Mouse (Mus musculus): Measurements from ENCODE around the gene Fgf23. TPM values are rescaled to one million over a fixed set of nuclear protein-coding genes. Genes with fewer than 3 reads are reported as not detected.

Gene Fgf23
- polyA plus RNA-seq (2014; fragmentation: Illumina TruSeq; extraction: RNeasy Lipid Tissue Mini Kit (QIAGEN cat#74804); ENCODE audit: insufficient read depth, low read depth, low replicate concordance), result not detected

GRCm38 (mm10) chr6:127072817-127073216, at the start of gene Fgf23:
Gene Fgf23, plus strand, starts transcription at chr6:127072902.

DNA sequence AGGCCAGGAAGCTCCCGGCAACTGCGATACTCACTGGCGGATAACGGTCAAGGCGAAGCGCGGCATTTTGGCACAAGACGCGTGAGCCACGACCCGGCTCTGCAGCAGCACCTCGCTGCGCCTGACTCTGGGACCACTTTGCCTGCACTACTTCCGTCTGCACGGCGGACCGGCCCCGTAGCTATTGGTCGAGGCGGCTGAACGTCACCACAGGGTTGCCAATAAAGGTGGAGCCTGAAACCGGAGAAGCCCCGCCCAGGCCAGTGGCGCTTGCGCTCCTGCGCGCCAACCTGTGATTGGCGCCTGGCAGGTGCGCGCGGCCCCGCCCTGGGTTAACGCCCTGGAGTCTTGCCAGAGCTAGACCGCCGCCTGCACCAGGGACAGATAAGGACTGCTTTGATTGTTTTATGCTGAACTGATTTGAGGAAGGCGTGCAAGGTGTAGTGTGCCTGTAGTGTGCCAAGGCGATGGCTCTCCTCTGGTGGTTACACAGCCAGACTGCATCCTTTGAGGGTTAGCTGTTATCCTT, 36.8 kb downstream of the Fgf23 start, which contains the start of gene Tigar:
TSS of gene Tigar (minus strand) at position 156 of the 529 bp plus-strand sequence.

Other genes starting within 250 kb of the Fgf23 start
- 76.1 TPM for gene Ndufa9, start 223.8 kb upstream of the Fgf23 start, polyA plus RNA-seq (2014; fragmentation: Illumina TruSeq; extraction: RNeasy Lipid Tissue Mini Kit (QIAGEN cat#74804); ENCODE audit: insufficient read depth, low read depth, low replicate concordance)
- not detected for gene Akap3, start 219.8 kb upstream of the Fgf23 start, polyA plus RNA-seq (2014; fragmentation: Illumina TruSeq; extraction: RNeasy Lipid Tissue Mini Kit (QIAGEN cat#74804); ENCODE audit: insufficient read depth, low read depth, low replicate concordance)
- gene Dyrk4, start 151.1 kb upstream of the Fgf23 start, polyA plus RNA-seq (2014; fragmentation: Illumina TruSeq; extraction: RNeasy Lipid Tissue Mini Kit (QIAGEN cat#74804); ENCODE audit: insufficient read depth, low read depth, low replicate concordance), result 0.23 TPM
- 0.44 TPM for gene Rad51ap1, start 133.3 kb upstream of the Fgf23 start, polyA plus RNA-seq (2014; fragmentation: Illumina TruSeq; extraction: RNeasy Lipid Tissue Mini Kit (QIAGEN cat#74804); ENCODE audit: insufficient read depth, low read depth, low replicate concordance)
- 12.3 TPM for gene D6Wsu163e, start 132.9 kb upstream of the Fgf23 start, polyA plus RNA-seq (2014; fragmentation: Illumina TruSeq; extraction: RNeasy Lipid Tissue Mini Kit (QIAGEN cat#74804); ENCODE audit: insufficient read depth, low read depth, low replicate concordance)
- gene Fgf6, start 57.3 kb upstream of the Fgf23 start, polyA plus RNA-seq (2014; fragmentation: Illumina TruSeq; extraction: RNeasy Lipid Tissue Mini Kit (QIAGEN cat#74804); ENCODE audit: insufficient read depth, low read depth, low replicate concordance), result not detected
- gene Tigar, start 36.7 kb downstream of the Fgf23 start, polyA plus RNA-seq (2014; fragmentation: Illumina TruSeq; extraction: RNeasy Lipid Tissue Mini Kit (QIAGEN cat#74804); ENCODE audit: insufficient read depth, low read depth, low replicate concordance), result 3.7 TPM
- 21.0 TPM for gene Ccnd2, start 79.3 kb downstream of the Fgf23 start, polyA plus RNA-seq (2014; fragmentation: Illumina TruSeq; extraction: RNeasy Lipid Tissue Mini Kit (QIAGEN cat#74804); ENCODE audit: insufficient read depth, low read depth, low replicate concordance)